Mouse (Mus musculus) cerebellum, postnatal 4 days (tissue): ENCODE measurements around the gene Hbp1.

Experiments used
- DNase-seq, 2 experiments: peaks; one replicate each; pipeline ENCODE4 v3.0.0; 2022; ENCODE audit warnings: low spot score in 2 of 2, mixed read lengths in 1 of 2

The Hbp1 gene

DNA sequence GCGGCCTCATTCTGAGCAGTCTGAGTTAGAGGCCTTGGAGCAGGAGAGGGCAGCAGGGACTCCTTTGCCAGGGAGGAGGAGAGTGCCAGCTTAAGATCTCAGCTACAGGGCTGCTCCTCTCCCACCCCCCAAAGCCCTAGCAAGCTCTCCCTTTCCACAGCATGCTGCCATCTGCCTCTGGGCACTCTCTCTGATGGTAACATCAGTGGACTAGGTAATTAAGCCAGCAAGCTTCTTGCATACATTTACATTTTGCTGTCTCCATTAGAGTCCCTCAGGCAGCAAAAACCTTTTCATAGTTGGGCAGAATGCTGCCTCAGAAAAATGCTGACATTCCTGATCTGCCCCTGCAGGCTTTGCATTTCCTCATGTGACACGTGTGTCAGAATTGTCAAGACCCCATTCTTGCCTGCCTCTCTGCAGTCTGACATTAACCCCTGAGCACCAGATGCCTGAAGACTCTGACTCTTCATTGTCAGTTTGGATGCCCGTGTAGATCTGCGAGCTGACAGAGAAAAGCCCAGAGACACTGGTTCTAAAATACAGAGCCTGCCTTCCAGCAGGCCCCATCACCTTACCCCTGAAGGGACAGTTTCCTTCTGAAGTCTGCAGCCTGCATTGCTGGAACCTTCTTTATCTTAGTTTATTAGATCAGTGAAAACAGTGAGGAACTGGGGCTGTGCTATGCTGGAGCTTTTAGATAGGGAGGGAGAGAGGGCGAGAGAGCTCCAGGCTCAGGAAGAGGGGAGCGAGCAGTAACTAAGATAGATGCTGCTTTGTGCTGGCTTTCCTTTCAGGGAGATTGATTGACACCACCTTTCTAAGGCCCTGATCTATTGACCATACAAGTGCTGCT is 44.4 kb downstream of the Hbp1 start:
- DNase-seq = peak in 1 of 2 experiments; percentile 55

DNA sequence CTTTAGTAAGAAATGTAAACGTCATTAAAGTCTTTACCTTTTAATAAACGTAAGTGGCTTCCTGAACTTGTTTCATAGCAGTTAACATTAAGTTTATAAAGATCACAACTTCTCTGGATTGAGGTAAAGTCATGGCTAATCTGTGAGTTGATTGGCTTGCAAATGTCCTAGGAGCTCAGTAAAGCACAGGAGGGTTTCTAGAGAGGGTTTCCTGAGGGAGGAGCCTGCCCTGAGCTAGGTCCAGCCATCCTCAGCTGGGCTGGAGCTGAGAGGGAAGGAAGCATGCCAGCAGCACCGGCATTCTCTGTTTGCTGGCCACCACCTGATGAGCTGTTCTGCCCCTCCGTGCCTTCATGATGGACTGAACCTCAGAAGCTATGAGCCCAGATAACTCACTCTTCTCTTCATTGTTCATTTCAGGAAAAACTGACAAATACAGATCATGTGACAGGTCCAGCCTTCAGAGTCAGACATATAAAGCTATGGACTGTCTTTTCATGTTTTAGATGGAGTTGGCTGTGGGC is 49.9 kb downstream of the Hbp1 start:
- DNase-seq = no peak

DNA sequence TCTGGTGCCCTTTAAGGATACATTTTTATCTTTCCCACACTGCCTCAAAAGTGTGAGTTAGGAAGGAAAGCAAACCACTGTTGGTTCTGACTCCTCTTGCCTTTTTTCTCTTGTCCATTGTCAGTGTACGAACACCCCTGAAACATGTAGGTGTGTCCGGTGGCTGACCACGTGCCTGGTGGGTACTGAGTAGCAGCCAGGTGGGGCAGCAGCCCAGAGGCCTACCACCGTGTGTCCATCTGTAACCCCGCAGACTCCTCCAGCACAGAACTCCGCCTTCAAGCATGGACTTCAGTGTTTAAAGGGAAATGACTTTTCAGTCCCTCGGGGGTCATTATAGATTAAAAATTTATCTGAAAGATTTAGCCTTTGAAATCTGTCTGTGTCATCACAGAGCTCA is 52.9 kb downstream of the Hbp1 start:
- no peak for DNase-seq

DNA sequence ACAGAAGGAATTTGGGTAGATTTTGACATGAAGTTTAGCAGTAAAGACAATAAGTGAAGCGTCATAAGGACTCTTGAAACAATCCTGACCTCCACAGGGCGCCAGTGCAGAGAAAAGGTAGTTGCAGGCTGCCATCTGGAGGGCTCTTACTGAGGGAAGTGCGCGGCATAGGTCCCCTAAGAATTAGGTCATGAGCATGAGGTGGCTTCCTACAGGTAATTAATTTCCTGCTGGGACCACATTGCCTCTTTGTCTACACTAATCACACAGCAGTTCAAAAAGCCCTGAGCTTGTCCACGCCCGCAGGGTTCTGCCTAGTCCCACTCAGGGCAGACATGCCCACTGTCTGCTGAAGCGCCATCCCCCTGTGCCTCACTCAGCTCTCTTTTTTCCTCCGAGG is 53.3 kb downstream of the Hbp1 start:
- DNase-seq = peak in 1 of 2 experiments; percentile 39

DNA sequence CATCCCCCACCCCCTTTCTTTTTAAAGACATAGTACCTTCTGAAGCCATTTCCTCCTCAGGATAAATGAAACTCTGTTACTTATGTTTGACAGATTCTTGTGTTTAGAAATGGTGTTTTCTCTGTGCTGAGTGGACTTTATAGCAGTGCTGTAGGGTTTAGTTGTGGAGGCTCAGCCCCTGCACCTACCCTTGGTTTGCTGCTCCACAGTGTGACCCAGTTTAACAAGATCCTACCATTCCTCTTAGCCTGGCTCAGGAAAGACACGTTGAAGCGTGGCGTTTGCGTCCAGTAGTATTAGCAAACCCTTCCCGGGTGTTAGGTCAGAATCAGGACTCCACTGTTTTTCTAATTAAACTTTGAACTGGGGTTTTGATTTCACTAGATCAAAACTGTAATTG is 54.0 kb downstream of the Hbp1 start:
- DNase-seq = no peak

DNA sequence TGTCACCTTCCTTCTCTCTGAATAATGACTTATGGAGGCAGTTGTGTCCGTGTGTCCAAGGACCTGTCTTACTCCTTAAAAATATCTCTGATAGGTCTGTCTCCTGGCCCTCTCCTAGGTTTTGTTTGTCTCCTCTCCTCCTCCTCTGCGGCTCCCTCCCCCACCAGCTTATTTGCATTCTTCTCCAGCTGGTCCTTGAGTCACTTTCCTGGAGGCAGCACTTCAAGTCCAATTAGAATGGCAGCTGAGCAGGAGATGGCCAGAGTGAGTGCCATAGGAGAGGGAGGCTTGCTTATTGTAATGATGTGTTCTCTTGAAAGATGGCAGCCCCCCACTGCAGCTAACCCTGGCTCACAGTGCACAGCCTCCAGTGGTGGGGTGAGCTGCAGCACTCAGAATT is 54.4 kb downstream of the Hbp1 start:
- DNase-seq = peak in 1 of 2 experiments; percentile 47

DNA sequence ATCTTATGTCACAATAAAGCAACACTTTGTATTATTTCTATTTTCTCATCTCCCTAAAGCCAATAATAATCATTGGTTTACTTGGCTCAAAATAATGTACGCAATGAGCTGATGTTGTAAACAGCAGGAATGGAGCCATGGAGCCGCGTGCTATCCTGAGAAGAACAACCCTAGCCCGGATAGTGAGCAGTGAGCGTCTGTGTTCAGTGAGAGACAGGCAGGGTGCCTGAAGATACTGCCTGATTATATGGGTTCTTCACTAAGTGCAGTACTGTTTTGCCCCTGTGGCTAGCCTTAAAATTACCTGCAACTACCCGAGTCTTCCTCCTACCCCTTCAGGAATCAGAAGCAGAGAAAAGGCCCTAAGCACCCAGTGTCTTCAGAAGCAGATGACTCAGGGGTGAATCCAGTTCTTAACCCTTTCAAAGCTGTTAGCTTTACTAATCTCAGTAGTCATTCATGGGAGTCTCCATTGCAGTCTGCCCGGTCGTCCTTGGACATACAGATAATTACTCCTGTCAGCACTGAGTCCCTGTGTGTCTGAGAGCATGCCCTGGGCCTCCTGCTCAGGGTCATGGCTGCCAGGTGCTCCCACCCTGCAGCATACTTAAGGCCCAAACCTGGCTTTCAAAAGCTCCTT is 55.1 kb downstream of the Hbp1 start:
- no peak for DNase-seq

DNA sequence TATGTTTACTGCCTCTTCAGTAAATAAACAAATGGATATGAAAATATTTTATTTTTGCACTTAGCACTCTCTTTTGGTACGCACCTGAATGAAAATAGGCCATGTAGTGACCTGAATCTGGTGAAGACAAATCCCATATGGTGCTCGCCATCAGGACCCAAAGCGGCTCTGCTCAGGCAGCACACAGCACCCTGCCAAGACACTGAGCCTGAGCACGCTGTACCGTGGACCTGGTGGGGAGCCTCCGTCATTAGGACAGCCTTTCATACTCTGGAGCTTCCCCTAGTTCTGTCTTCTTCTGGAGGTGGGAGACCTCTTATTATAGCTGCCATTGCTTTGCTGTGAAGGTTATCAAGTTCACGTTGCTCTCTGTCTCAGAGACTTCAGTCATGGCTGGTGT is 57.6 kb downstream of the Hbp1 start:
- DNase-seq = no peak

DNA sequence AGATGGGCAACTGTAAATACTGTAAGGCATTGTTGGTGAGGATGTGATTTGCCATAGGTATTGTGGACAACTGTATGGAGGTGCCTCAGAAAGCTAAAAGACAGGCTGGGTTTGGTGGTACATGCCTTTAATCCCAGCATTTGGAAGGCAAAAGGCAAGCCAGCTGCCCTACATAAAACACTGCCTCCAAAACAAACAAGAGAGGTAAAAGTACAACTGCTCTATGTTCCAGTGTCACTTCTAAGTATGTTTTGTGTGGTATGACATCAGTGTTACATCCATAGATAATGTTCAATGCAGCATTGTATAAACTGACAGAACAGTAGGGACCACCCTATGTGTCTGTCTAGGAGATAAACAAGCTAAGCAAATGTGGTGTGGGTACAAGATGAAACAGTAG is 58.3 kb downstream of the Hbp1 start:
- DNase-seq = no peak

DNA sequence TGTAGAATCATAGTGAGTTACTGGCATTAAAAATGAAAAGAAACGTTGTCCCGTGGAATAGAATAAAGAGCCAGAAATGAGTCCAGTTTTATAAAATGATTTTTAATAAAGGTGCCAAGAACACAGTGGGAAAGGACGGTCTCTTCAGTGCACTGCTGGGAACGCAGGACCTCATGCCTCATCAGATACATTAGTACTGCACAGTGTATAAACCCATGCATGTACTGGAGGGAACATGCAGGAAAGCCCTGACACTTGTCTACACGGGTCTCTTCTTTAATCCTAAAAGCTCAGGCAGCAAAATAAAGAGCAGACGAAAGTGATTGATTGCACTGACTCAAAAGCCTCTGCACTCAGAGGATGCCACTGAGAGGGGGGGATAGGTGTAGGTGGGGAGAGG is 59.6 kb downstream of the Hbp1 start:
- DNase-seq = no peak

DNA sequence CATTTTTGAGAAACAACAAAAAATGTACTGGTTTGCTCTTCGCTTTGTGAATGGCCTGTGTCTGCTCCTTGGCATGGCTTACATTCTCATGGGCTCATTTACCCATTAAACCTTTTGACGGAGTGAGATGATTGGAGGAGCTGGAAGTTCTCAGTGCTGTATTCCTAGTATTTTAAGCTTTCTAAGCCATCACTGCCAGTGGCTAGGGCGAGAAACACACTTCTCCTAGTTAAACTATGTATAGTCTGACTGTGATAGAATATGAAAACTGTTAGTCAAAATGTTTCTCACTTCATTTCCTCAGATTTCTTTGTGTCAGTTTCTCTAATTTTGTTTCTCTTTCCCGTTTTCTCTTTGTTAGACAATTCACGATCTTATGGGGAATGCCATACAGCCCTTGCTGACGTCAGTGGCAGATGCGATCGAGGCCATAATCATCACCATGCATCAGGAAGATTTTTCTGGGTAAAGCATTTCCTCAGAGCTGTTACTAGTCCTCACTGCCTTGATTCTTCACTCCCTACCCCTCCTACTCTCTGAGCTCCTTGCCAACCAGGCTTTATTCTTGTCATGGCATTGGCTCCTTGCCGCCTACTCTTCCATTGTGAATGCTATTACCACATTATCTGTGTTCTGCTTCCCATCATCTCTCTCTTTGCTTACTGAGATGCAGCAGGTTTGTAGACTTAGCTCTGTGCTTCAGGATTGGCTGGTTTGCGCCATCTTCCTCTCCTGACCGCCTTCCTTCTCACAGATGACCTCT is 64.3 kb downstream of the Hbp1 start:
- DNase-seq = no peak

DNA sequence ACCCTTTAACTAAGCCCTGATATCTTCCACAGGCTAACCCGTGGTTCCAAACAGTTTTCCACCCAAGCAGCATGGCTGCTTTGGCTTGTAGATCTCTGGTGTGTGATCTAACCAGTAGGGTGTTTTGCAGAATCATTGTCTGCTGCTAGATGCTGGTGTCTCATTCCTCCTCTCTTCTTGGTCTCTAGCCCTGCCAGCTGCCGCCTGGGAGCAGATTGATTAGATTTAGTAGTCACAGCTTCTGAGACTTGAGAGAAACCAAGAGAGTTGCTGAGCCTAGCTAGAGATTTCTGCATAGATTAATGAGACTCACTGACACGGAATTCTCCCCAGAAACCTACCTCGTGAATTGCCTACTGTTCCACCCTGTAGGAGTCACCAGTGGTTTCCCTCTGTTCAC is 65.3 kb downstream of the Hbp1 start:
- DNase-seq = no peak

DNA sequence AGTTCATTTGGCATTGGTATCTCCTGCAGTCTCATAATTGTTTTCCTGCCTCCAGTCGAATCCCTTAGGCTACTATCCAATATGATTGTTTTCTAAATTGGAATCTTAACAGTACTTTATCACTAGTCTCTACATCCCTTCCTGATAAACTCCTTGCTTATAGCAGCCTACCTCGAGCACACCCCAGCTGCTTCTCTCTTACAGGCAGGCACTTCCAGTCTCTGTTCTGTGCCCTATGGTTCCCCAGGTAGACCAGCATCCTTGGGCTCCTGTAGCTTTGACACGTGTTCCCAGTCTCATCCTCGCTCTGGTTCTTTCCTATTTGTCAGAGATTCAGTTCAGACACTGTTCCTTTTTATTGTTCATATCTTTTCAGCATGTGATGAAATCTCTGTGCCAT is 66.0 kb downstream of the Hbp1 start:
- no peak for DNase-seq

DNA sequence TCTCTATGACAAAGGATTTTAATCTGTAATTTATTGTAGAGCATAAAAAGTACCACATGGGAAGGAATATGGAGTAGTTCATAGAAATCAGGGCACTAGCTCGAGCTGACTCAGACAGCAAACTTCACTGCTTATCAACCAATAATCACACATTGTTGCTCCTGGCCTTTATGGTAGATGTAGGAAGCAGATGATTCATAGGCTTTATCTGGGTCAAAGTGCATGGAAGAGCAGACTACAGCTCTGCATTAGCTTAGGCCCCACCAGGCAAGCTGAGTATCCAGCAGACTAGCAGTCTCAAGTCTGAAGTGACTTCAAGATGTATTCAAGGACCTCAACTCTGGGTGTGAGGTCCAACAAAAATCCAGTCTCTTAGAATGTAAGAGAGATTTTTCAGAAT is 67.6 kb downstream of the Hbp1 start:
- no peak for DNase-seq

DNA sequence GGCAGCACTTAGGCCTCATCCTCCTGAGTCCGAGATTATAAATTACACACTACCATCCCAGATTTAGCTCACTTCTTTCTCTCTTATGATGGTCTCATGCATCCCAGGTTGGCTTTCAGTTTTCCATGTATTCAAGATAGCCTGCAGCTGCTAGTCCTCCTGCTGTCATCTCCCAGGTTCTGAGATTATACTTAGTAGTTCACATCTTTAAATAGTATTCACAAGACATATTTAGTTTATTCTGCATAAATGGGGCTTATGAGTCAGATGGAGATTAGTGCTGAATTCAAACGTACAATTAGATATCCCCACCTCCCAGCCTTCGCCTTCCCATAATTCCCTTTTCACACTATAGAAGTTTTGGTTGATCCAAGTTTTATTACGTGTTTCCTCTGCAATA is 73.6 kb downstream of the Hbp1 start:
- no peak for DNase-seq
